Mouse (Mus musculus) lung, postnatal 4 days (tissue): Measurements from ENCODE around the gene St3gal5.

ENCODE experiments used
- DNase-seq, 2 experiments: peaks; one replicate each; pipeline ENCODE4 v3.0.0; 2021

The St3gal5 gene

DNA sequence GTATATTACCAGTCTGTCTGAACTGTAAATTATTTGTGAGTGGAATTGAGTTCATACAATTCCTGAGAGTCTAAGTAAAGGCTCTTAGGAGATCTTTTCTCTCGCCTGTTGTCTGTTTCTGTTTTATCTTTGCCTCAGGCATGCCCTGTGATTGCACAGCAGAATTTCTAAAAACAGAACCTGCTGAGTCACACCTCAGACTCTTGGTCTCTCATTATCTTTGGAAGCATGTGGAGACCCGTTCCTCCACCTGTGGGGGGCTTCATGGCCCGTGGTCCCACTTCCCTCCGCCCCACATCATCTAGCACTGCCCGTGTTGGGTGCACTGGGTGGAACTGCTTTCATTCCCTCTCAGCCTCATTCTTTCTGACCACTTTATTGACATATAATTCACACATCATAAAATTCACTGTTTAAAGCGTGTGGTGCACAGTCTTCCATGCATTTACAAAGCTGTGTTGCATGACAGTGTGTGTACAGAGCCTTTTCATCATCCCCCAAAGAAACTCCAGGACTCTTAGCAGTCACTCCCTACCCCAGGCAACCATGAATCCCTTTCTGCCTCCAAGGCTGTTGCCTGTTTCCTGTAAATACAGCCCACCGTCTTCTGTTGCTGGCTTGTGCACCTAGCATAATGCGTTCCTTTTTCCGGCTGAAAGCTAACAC, 37.6 kb downstream of the St3gal5 start:
- no peak for DNase-seq

GRCm38 (mm10) chr6:72136016-72136415, 38.6 kb downstream of the St3gal5 start:
- no peak for DNase-seq

- no peak for DNase-seq
Measured at GRCm38 (mm10) chr6:72136543-72136942, 39.2 kb downstream of the St3gal5 start.

- peak in 1 of 2 experiments; percentile 56 for DNase-seq
Measured at GRCm38 (mm10) chr6:72139508-72140193, 42.3 kb downstream of the St3gal5 start.

- peak; percentile 46 to 58 for DNase-seq
Measured at GRCm38 (mm10) chr6:72140371-72140770, 43.0 kb downstream of the St3gal5 start.

GRCm38 (mm10) chr6:72141191-72141590, 43.8 kb downstream of the St3gal5 start:
- no peak for DNase-seq

DNA sequence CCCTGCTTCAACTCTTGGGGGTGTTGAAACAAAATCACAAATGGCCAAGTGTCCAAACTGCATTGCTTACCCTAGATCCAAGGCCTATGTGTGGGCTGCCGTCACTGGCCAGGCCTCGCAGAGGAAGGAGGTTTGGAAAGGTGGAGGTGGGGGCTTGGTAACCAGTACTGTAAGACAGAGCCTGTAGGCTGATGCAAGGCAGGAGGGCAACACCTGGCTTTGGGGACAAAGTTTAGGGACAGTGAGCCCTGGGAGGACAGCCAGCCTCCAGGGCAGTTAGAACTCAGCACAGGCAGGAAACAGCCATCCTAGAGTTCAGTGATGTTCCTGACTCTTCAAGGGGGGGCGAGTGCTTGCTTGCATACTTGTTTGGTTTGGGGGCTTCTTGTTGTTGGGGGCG, 45.2 kb downstream of the St3gal5 start:
- DNase-seq = peak in 1 of 2 experiments; percentile 3

- no peak for DNase-seq
Measured at GRCm38 (mm10) chr6:72144353-72144752, 47.0 kb downstream of the St3gal5 start.

- no peak for DNase-seq
Measured at GRCm38 (mm10) chr6:72146803-72147202, 49.4 kb downstream of the St3gal5 start.

DNA sequence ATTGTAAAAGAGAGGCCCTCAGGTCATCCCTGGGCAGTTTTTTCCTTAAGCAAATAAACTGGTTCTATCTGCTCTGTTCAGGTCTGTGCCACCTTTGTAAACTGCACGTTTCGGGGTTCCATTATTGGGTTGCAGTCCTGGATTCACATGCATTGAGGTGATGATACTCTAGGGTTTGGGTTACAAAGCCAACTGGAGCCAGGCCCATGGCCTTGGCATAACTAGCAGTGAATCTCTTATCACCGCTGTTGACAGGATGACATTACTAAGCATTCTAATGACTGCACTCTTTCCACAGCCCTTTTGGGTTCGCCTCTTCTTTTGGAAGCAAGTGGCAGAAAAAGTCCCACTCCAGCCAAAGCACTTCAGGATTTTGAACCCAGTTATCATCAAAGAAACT, 51.3 kb downstream of the St3gal5 start:
- no peak for DNase-seq

- DNase-seq = no peak
Measured at GRCm38 (mm10) chr6:72149797-72150196, 52.4 kb downstream of the St3gal5 start.

GRCm38 (mm10) chr6:72152707-72153106, 55.3 kb downstream of the St3gal5 start:
- no peak for DNase-seq

DNA sequence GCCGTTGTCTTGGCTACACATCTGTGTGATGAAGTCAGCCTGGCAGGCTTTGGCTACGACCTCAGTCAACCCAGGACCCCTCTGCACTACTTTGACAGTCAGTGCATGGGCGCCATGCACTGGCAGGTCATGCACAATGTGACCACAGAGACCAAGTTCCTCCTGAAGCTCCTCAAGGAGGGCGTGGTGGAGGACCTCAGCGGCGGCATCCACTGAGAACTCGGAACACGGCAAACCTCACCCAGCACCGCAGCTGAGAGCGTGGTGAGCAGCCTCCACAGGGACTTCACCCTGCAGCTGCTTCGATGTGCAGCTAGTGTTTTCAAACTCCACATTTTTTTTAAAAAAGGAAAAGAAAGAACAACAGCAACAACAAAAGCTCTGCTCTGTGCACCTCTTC, 56.1 kb downstream of the St3gal5 start:
- peak; percentile 27 to 37 for DNase-seq

DNA sequence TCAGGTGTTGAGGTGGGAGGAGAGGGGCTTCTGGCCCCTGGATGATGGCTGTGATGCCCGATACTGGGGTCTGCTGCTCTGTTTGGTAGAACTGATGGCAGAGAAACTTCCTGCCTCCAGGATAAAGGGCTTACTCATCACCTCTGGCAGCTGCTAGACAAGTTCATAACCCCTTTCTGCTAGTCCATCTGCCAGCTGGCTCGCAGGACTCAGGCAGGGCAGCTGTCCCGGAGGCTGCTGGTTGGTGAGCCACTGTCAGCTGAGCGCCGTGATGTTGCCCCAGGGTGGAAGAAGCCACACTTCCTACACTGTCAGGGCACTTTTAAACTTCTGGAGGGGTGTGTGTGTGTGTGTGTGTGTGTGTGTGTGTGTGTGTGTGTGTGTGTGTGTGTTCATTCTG, 56.6 kb downstream of the St3gal5 start:
- peak; percentile 37 to 80 for DNase-seq

DNA sequence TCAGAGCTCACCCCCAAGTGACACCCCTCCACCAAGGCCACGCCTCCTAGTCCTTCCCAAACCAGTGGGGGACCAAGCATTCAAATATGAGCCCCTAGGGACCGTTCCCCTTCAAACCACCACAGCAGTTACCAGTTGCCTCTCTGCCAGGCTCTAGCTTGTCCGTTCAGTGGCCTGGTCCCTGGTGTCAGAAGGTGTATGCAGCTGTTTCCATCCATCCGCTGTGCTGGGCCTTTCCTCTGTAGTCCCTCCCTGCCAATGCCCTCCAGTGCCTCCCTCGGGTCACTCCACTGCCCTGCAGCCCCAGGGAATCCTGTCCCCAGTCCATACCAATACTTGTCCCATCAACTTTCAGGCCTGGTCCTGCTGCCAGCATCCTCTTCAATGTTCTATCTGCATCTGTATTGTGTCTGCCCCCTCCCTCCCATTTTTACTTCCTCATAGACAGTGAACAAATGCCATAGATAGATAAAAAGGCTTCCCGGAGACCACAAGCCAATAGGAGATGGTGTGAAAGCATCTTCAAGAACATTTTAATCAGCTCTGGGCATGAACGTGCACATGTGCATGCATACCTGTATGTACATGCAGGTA, 57.6 kb downstream of the St3gal5 start:
- DNase-seq = no peak

GRCm38 (mm10) chr6:72155649-72156048, 58.3 kb downstream of the St3gal5 start:
- no peak for DNase-seq

DNA sequence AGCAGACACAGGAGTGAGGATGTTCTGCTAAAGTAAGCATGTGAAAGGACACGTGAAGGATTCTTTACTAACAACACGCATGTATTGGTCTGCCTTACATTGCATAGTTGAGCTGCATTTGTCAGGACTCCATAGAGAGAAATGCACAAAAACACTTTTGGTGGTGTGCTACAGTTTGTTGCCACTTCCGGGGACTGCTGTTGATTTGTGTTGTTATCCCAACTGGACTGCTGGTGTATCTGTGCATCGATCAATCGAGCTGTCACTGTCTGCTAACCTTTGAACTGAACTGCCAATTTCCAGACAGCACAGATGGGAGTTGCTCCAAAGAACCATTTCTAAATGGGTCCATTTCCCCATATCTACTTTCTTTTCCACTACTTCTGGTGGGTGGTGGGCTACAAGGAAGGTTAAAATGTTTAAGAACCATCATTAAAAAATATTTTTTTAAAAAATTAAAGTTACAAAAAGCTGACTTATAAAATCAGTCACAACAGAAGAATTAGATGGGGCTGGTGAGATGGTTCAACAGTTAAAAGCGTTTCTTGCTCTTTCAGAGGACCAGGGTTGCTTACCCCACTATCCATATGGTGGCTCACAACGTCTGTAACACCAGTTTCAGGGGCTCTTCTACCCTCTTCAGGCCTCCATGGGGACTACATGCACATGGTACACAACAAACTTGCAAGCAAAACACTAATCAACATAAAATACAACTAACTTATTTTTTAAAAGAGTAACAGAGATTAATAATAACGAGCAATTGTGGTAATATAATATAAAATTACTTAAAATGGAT, 61.8 kb downstream of the St3gal5 start:
- no peak for DNase-seq

DNA sequence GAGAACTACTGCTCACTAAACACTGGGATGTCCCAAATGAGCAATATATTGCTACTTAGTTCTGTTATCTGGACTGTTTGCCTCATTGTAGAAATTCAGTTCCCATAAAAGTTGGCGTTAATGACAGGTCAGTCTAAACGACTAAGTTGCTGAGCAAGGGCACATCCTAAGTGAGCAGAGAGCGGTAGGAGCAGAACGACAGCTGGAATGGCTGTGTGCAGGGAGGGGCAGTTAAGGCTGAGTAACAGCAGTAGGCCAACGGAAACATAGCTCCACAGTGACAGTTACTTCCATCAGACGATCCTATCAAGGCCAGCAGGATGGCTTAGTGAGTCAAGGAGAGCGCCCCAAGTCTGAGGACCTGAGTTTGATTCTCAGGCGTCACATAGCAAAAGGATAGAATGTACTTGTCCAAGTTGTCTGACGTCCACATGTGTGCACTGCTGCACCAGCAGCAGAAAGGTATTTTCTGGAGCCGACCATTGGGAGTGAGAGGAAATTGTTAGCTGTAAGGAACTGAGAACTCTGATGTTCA, 62.5 kb downstream of the St3gal5 start:
- no peak for DNase-seq

GRCm38 (mm10) chr6:72160991-72161390, 63.6 kb downstream of the St3gal5 start:
- DNase-seq = no peak

GRCm38 (mm10) chr6:72161751-72162150, 64.4 kb downstream of the St3gal5 start:
- DNase-seq = no peak

- DNase-seq = peak; percentile 32 to 52
Measured at GRCm38 (mm10) chr6:72162155-72162890, 64.9 kb downstream of the St3gal5 start.
